Mouse (Mus musculus) subcutaneous adipose tissue, adult 2 months (tissue): ENCODE data around the gene Efcab5. TPM values are rescaled to one million over a fixed set of nuclear protein-coding genes. Genes with fewer than 3 reads are reported as not detected.

Experiments
- polyA plus RNA-seq: library from polyadenylated mRNA; depleted of rRNA; stranded (reverse); fragments of >200 nt; gene quantifications from 2 replicates; pipeline ENCODE4 v1.2.3, GENCODE M21; 2012; ENCODE audit warnings: low replicate concordance; rRNA removed

Gene Efcab5
- polyA plus RNA-seq: 0.14 and 0.22 TPM in 2 replicates

GRCm38 (mm10) chr11:77188868-77189267, at the start of gene Efcab5:
Gene Efcab5 (minus strand): TSS chr11:77188968.

GRCm38 (mm10) chr11:77215951-77216760, 27.4 kb upstream of the Efcab5 start, which contains the start of gene Ssh2:
Gene Ssh2 (plus strand): TSS chr11:77216287.

GRCm38 (mm10) chr11:77078273-77079134, 110.3 kb downstream of the Efcab5 start, which contains the start of gene Nsrp1:
Gene Nsrp1 (minus strand): TSS chr11:77078435.

Other genes with a start within 250 kb of the Efcab5 start
- gene Slc6a4, start 190.4 kb downstream of the Efcab5 start, polyA plus RNA-seq: 0.76 and 2.0 TPM in 2 replicates
- 1.0 and 1.8 TPM in 2 replicates for gene Nsrp1, start 110.5 kb downstream of the Efcab5 start, polyA plus RNA-seq
- 11.4 and 22.1 TPM in 2 replicates for gene Ssh2, start 27.3 kb upstream of the Efcab5 start, polyA plus RNA-seq